Mouse (Mus musculus): ENCODE measurements at regions not wholly inside any gene's neighbourhood (a gene's known extent, or its start where the extent isn't known, plus 50 kb on each side); places are given as distances from the start of the nearest gene placed in this dataset.
A peak's percentile ranks its signal among the peaks of the same experiment; 100 is the strongest.

- TF ChIP-seq USF2 (conservative IDR thresholded peaks at IDR 0.05; ENCODE audit: low read depth, low read length): no peak
- no peak for TF ChIP-seq NELFE (IDR thresholded peaks at IDR 0.05; ENCODE audit: low read depth, low read length)
- peak; percentile 56; the same call in 1 of the 2 replicates for TF ChIP-seq BHLHE40 (IDR thresholded peaks at IDR 0.05; ENCODE audit: low read depth, low read length)
- TF ChIP-seq JUN (IDR thresholded peaks at IDR 0.05; ENCODE audit: insufficient read depth, low read depth, low read length): no peak
- TF ChIP-seq MAX (IDR thresholded peaks at IDR 0.05; ENCODE audit: low read length): peak; percentile 44; the same call in 1 of the 2 replicates
- TF ChIP-seq CHD2 (IDR thresholded peaks at IDR 0.05; ENCODE audit: low read length): peak; percentile 47
- no peak for TF ChIP-seq UBTF (IDR thresholded peaks at IDR 0.05; ENCODE audit: low read depth, low read length)
- peak; percentile 93 for TF ChIP-seq TCF12 (IDR thresholded peaks at IDR 0.05; ENCODE audit: low read depth, low read length)
- TF ChIP-seq TBP (conservative IDR thresholded peaks at IDR 0.05; ENCODE audit: low read depth, low read length): peak; percentile 78; the same call in 1 of the 2 replicates
- no peak for TF ChIP-seq ZNF384 (IDR thresholded peaks at IDR 0.05; ENCODE audit: low read depth, low read length)
- TF ChIP-seq POLR2A (IDR thresholded peaks at IDR 0.05; ENCODE audit: low read depth, low read length): peak; percentile 47
- peak; percentile 94 for TF ChIP-seq MAZ (IDR thresholded peaks at IDR 0.05; ENCODE audit: low read depth, low read length)
- TF ChIP-seq MXI1 (IDR thresholded peaks at IDR 0.05; ENCODE audit: low read depth, low read length): 0 out of 2 replicates have a peak, but pooled peaks have one; percentile 51
- TF ChIP-seq JUND (conservative IDR thresholded peaks at IDR 0.05; ENCODE audit: low read depth, low read length): 0 out of 2 replicates have a peak, but pooled peaks have one; percentile 22
These were observed 1293.0 kb upstream of the A1bg start (continued) for GRCm38 (mm10) chr15:62215616-62216398.

- Histone ChIP-seq H3K4me3 (replicated peaks in 1 of 3; ENCODE audit: low read depth in 2 of 3, low read length in 2 of 3, poor library complexity in 1 of 3) (no peak overlapping the region), H3K9ac (ENCODE audit: insufficient read depth, low read depth) (no peak overlapping the region), H3K27me3 (replicated peaks) (no peaks in the 10 kb centered on the region), H3K4me2 (ENCODE audit: insufficient read depth, low read depth, poor library complexity, severe bottlenecking) (no peak overlapping the region), H3K9me3 (replicated peaks; ENCODE audit: low read length) (peaks cover 23% of the 10 kb centered on the region), H3K27ac (ENCODE audit: insufficient read depth, low read depth) (0 out of 2 replicates have a peak overlapping the region, but pooled peaks have one; percentile 16), H3K36me3 (replicated peaks in 1 of 2; ENCODE audit: control insufficient read depth in 1 of 2, insufficient read depth in 1 of 2, low read length in 1 of 2) (peaks cover 54 to 97% of the 10 kb centered on the region in 2 experiments), H3K4me1 (ENCODE audit: control insufficient read depth in 1 of 2, insufficient read depth in 2 of 2) (peaks cover 39 to 79% of the 10 kb centered on the region in 2 experiments), H3K79me2 (replicated peaks; ENCODE audit: control insufficient read depth, extremely low read depth, insufficient read depth, poor library complexity, severe bottlenecking) (peaks cover 53% of the 10 kb centered on the region)
- dilution Hi-C loops (cut with MboI; ENCODE audit: extremely low pct_ligation_motif_present, extremely low pct_unique_long_range_greater_than_20kb, low sequenced_read_pairs) (no loop called here), in situ Hi-C loops (cut with MboI; ENCODE audit: low pct_ligation_motif_present, low pct_unique_long_range_greater_than_20kb, low sequenced_read_pairs) (no loop called here)
- no peak for DNase-seq (ENCODE audit: extremely low read depth)
- TF ChIP-seq ELF1 (IDR thresholded peaks at IDR 0.05; ENCODE audit: low read depth, low read length): no peak
- TF ChIP-seq BHLHE40 (IDR thresholded peaks at IDR 0.05; ENCODE audit: low read depth, low read length): no peak
- no peak for TF ChIP-seq USF1 (IDR thresholded peaks at IDR 0.05; ENCODE audit: low read depth, low read length)
- TF ChIP-seq MYC (IDR thresholded peaks at IDR 0.05; ENCODE audit: low read depth, low read length): no peak
- no peak for TF ChIP-seq MAFK (IDR thresholded peaks at IDR 0.05; ENCODE audit: insufficient replicate concordance, low read length)
- TF ChIP-seq UBTF (IDR thresholded peaks at IDR 0.05; ENCODE audit: low read depth, low read length): no peak
- no peak for TF ChIP-seq TBP (conservative IDR thresholded peaks at IDR 0.05; ENCODE audit: low read depth, low read length)
- TF ChIP-seq CHD1 (IDR thresholded peaks at IDR 0.05; ENCODE audit: low read depth, low read length): no peak
- no peak for TF ChIP-seq RCOR1 (conservative IDR thresholded peaks at IDR 0.05; ENCODE audit: low read depth, low read length)
- no peak for TF ChIP-seq IRF4 (IDR thresholded peaks at IDR 0.05; ENCODE audit: low read depth, low read length)
- TF ChIP-seq NELFE (IDR thresholded peaks at IDR 0.05; ENCODE audit: low read depth, low read length): no peak
- TF ChIP-seq NRF1 (IDR thresholded peaks at IDR 0.05; ENCODE audit: low read depth, low read length): no peak
- TF ChIP-seq GABPA (IDR thresholded peaks at IDR 0.05; ENCODE audit: insufficient replicate concordance, low read depth, low read length): no peak
- no peak for TF ChIP-seq SMC3 (IDR thresholded peaks at IDR 0.05; ENCODE audit: low read depth, low read length)
- no peak for TF ChIP-seq POLR2A (IDR thresholded peaks at IDR 0.05; ENCODE audit: low read depth, low read length)
- TF ChIP-seq MAX (IDR thresholded peaks at IDR 0.05; ENCODE audit: low read length): no peak
- TF ChIP-seq ETS1 (conservative IDR thresholded peaks at IDR 0.05; ENCODE audit: low read depth, low read length): no peak
- TF ChIP-seq SIN3A (IDR thresholded peaks at IDR 0.05; ENCODE audit: low read length): no peak
- no peak for TF ChIP-seq HCFC1 (IDR thresholded peaks at IDR 0.05; ENCODE audit: low read depth, low read length)
These were observed 1291.5 kb upstream of the A1bg start for GRCm38 (mm10) chr15:62214300-62214699.
